Mouse (Mus musculus): ENCODE results near the gene Ppp4r3a.
"Not testable (repeated sequence)": the region's sequence is repeated elsewhere in the genome, so short reads cannot be mapped to it uniquely, and the experiment has no call there.

The Ppp4r3a gene

DNA sequence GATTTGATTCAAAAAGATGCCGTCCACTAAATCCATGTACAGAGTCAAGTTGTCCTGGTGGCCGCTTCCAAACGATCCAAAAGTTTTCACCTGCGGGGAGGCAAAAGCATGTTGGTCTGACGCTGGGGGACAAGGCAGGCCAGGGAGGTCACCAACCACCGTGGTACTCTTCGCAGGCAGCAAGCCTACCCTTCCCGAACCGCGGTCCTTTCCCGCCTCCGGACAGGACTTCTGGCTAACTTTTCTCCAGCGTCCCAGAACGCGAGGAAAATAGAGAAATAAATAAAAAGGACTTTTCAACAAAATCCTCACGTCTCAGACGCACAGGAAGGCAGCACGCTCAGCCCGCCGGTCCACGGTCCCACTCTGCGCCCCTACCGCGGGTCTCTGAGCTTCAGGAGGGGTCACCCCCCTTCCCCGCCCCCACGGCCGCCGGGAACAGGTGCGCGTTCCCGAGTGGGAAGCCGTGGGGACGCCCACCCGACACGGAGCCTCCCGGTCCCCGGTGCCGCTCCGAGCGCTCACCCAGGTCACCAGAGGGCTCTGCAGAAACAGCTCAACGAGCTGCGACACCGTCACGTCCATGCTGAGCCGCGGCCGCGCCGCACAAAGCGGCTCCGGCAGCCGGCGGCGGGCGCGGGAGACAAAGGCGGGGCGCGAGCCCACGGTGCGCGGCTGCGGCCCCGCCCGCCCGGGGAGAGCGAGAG lies 55.1 kb downstream of the Ppp4r3a start:
- DNase-seq = peak in 1 of 2 experiments; percentile 28

GRCm38 (mm10) chr12:101027451-101028246 lies 55.9 kb downstream of the Ppp4r3a start:
- DNase-seq = no peak

- DNase-seq = peak in 1 of 2 experiments; percentile 38
Measured at GRCm38 (mm10) chr12:101026946-101027345, 56.6 kb downstream of the Ppp4r3a start.

DNA sequence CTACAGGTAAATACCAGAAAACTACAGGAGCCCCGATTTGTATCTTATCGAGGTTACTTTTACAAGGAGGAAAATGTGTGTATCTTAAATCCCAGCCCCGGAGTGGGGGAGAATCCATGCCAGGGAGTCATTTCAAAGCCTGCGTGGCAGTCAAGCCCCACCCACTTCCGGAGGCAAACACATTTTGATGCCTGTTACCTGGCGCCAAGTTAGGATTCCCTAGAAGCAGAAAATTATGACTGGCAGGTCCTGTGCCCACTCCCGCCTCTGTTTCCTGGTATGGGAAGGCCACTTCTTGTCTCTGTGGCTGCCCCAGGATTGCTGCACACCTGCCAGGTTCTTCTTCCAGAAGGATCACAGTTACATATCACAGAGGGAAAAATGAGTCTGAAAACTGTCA lies 57.0 kb downstream of the Ppp4r3a start:
- DNase-seq = no peak

- DNase-seq = no peak
Measured at GRCm38 (mm10) chr12:101026025-101026424, 57.5 kb downstream of the Ppp4r3a start.

GRCm38 (mm10) chr12:101025379-101025778 lies 58.1 kb downstream of the Ppp4r3a start:
- DNase-seq = no peak

DNA sequence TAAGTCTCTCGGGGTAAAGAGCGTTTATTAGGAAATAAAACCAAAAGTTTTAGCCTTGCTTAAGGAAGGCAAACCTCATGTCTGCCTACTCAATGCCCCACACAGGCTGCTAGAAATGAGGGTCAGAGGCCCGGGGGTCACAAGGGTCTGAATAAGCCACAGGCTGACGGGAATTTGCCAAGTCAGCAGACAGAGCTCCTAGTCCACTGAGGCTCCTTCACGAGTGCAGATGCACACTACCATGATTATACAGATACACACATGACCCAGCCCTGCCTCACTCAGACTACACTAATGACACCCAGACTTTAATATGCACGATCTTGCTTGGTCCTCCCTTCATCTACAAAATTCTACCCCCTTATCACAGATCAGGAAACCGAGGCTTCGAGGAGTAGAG lies 58.7 kb downstream of the Ppp4r3a start:
- no peak for DNase-seq

DNA sequence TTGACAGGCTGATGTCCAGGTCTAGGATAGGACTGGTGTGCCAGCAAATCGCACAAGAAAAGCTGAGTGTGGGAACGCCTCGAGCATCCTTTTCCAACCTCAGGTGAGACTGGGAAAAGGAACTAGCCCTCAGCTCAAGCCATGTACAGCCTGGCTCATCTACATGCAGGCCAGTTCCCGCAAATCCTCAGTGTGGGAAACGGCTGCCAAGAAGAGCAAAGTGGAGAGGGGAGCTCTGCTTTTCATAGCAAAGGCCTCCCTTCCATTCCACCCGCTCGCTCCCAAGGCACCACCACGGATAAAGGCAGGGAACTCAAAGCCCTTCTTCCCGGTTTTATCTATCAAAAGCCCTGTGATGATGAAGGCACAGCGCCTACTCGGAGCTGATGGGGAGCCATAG lies 60.4 kb downstream of the Ppp4r3a start:
- DNase-seq = no peak

DNA sequence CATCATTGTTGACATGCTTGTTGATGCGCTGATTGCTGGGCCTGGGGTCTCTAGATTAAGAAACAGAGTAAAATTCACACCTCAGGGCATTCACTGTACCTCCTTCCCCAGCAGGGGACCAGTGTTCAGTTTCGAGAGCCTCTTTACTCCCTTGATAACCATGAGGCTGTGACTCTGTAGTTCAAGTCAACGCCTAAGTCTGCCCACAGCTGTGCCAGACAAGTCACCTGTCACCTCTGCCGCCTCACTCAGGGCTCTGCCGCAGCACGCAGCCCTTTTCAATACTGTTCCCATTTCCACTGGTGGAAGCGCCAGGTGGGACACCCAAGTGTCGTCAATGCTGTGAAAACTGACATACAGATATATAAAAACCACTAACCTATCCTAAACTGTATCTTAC lies 61.1 kb downstream of the Ppp4r3a start:
- DNase-seq = no peak

GRCm38 (mm10) chr12:101021484-101022226 lies 61.8 kb downstream of the Ppp4r3a start:
- no peak for DNase-seq

DNA sequence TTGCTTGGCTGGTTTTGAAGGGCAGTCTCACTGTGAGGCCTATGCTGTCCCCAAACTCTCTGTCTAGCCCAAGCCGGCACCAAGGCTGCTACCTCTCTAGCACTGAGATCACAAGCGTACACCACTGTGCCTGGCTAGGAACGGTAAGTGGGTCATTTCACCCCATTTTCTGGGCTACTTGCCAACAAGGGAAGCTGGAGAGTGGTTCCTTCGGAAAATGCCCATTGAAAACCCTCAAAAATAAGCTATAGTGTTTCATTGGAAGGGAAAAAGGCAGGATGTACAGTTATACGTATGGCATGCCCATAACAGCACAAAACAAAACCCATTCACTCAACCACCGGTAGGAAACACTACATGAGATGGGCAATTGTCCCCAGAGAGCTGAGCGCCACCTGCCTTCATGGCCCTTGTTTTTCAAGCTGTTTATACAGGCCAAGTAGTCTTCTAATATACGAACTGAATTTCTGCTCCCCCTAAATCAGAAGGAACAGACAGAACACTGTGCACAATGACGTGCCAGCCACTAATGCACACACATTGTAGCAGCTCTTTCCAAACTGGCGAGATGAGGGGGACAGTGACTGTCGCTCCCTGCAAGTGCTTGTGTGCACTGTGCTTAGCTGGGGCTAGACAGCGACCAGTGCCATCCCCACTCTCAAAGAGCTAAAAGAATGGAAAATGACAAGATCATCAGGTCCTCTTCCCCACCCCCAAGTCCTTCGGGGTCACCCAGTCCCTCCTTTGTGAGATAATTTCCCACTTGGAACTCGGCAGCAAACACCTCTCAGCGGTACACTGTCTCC lies 63.1 kb downstream of the Ppp4r3a start:
- peak; percentile 62 to 72 for DNase-seq

GRCm38 (mm10) chr12:101019443-101019842 lies 64.1 kb downstream of the Ppp4r3a start:
- no peak for DNase-seq

DNA sequence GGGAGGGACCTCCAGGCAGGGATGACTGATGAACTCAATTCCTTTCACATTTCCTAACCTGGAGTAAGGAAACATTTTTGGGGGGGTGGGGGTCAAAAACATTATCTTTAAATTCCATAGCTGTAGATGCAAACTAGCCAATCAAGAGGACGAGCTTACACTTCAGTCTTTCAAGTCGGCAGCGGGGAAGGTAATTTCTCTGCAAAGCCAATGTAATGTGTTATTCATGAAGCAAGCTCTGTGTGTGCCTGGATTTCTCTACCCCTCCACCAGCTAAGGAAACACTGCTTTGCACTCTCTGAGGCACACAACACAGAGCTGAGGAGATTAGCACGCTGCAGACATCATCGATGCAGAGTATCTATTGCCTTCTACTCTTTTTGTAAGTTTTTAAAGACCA lies 64.5 kb downstream of the Ppp4r3a start:
- DNase-seq = no peak

GRCm38 (mm10) chr12:101017971-101018371 lies 65.5 kb downstream of the Ppp4r3a start:
- no peak for DNase-seq

- DNase-seq = no peak
Measured at GRCm38 (mm10) chr12:101016412-101016928, 67.0 kb downstream of the Ppp4r3a start.

- DNase-seq = no peak
Measured at GRCm38 (mm10) chr12:101015926-101016325, 67.6 kb downstream of the Ppp4r3a start.

DNA sequence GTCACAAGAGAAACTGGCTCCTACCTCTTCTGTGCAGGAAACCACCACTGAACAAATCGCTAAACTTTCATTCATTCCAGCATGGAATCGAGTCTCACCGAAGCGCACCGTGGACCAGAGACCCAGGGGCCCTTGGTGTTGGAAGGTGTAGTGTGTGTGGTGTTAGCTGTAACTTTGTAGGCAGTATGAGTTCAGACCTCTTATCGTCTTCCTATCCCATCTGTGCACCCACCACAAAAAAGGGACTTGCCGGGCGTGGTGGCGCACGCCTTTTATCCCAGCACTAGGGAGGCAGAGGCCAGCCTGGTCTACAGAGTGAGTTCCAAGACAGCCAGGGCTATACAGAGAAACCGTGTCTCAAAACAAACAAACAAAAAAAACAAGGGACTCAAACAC lies 68.3 kb downstream of the Ppp4r3a start:
- DNase-seq = no peak

DNA sequence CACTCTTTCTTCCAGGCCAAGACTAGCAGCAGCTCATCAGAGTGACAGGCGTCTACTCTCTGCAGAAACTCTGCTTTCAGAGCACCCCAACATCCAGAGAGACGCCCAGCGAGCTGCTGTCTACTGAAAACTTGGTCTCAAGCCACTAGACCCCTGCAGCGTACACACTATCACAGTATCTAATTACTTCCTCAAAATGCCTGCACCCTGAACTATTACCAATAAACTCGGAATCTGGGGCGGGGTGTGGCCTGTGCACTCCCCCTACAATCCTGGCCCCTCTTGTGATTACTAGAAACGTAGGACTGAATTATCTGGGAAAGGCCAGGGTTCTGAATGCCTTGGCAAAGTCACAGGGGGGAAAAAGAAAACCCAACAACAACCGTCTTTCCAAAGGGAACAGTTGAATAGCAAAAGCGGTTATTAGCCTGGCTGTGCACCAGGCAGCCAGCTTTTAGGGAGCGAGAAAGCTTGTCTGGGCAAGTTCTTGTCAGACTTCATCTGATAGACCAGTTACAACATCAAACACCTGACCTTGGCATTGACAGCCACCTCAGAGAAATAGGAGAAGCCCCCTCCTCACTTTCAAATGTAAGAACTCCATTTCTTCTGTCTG lies 68.8 kb downstream of the Ppp4r3a start:
- DNase-seq = no peak

DNA sequence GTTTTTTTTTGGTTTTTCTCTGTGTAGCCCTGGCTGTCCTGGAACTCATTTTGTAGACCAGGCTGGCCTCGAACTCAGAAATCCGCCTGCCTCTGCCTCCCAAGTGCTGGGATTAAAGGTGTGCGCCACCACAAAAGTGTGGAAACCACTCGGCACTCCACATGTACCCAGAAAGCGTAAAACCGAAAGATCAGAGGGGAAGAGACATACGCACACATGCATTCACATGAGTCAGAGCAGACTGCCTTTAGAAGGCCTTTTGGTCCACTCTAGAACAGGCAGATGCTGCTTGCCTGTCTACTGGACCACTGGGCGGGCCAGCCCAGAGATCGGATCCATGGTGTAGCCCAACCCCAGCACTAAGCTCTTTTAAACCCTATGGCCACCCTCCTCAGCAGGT lies 69.8 kb downstream of the Ppp4r3a start:
- DNase-seq = not testable (repeated sequence)

DNA sequence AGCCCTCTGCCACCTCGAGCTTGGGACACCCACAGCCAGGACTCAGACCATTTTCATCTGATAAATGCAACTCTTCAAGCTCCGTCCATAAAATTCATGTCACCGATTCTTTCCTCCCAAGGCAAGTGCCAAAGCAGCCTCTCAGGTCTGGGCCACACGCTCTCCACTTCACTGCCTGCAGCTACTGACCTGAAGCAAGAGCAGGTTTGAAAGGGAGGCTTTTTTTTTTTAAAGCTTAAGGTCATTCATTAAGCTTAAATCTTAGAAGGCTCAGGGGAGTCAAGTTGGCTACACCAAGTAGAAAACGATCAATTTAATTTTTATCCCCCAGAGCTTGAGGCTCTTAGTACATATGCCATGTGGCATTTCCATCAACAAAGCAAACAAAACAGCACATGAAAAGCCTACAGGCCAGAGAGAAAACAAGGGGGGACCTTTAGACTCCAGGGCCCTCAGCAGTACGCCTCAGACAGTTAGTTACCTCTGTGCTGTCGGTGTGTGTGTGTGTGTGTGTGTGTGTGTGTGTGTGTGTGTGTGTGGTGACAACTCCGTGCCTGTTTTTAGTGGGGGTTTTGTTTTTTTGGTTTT lies 70.3 kb downstream of the Ppp4r3a start:
- no peak for DNase-seq

DNA sequence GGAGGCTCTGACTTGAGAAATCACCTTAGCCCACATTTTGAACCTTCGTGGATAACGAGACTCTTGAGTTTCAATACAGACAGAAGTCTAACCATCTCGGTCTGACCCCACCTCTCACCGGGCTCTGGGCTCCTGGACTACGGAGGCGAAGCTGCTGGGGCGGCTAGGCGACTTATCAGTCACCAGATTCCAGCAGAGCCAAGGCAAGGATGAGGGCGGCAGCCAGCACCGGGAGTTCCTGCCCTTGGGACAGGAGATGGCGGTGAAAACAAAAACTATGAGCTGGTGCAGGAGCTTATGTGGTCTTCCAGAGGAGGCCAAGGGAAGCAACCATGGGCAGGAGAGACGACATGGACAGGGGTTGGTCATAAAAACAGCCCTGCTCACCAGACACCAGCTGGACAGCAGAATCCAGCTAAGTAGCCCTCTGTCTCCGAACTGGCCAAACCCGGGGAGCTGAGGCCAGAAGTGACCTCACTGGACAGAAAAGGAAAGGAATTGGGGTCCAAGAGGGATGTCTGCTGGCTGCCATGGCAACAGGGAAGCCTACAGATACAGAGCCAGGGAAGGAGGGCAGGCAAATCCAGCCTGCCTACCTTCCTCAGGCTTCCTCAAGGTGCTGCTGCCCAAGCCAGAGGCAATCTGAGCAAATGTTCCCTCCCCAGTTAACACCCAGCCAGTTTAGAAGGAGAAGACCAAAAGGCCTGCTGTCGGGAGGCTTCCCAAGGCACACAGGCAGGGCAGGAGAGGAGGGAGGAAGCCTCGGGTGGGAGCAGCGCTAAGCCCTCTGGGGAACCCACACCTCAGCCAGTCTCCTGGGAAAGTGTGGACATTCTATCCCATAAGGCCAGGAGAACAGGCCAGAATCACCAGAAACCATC lies 71.1 kb downstream of the Ppp4r3a start:
- DNase-seq = no peak
